Mouse (Mus musculus) adrenal gland, postnatal 36 days (tissue): Measurements from ENCODE around the gene Itpkb. TPM values are rescaled to one million over a fixed set of nuclear protein-coding genes. Genes with fewer than 3 reads are reported as not detected.

ENCODE experiments used
- DNase-seq, 2 experiments: peaks; one replicate each; pipeline ENCODE4 v3.0.0; 2021; ENCODE audit warnings: mixed read lengths in 1 of 2
- long read RNA-seq, 2 experiments: library from polyadenylated mRNA; stranded (forward); transcript quantifications; one replicate each; pipeline ENCODE4 v2.0.0; 2021; ENCODE audit warnings: borderline sequencing depth in 2 of 2
- total RNA-seq, 2 experiments: library from RNA; stranded (reverse); gene quantifications; 2 replicates each; pipeline ENCODE4 v1.2.3; 2021

Itpkb gene
- total RNA-seq: 10 to 100 TPM; 58.5 to 71.5 TPM
- long read RNA-seq, experiment 1, full-length matches to known transcripts: 1 of 15 reads
- long read RNA-seq, experiment 1, partial matches to known transcripts: 12 of 15 reads
- long read RNA-seq, experiment 1, other reads (novel, unspliced or antisense): 2 of 15 reads
- long read RNA-seq, experiment 2, partial matches to known transcripts: 2 of 8 reads
- long read RNA-seq, experiment 2, other reads (novel, unspliced or antisense): 6 of 8 reads

DNA sequence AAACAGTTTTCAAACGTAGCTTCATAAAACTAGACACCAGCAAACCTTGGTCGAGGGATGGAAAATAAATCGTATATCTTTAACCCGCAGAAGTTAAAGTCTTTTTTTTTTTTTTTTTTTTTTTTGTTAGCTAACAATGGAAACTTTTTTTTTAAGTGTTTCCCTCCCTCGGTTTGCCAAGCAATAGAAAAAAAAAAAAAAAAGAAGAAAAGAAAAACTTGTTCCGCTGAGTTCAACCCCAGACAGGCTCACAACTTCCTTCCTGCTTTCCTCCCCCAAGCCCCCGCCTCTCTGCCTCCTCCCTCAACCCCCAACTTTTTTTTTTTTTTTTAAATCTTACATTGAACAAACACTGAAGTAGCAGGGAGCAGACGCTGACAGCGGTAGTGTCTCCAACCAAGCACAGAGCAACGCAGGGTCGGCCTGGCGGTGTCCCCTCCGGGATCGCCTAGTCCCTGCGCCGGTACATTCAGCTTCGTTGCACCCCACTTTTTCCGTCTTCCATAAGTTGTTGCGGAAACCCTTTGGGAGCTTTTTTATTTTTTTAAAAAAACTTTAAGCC, at the start of gene Itpkb:
Gene Itpkb (plus strand): TSS at position 341 of the 562 bp plus-strand sequence.
- DNase-seq: peak; percentile 74 to 85

DNA sequence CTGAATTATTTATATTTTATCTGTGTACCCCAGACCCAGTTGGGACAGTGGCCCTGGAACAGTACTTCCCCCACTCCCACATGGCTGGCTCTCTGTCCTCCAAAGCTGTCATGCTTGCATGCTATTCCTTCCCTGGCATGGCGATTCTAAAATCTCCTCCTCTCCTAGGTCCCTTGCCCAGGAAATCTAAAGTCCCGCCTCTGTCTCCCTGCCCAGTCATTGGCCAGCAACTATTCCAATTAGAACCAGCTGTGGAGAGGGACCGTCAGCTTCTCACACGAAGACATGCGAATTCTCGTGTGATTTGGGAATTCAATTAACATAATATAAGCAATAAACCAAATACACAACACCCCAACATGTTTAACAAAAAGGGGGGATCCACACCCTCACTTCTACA, 47.7 kb upstream of the Itpkb start:
- DNase-seq: no peak

DNA sequence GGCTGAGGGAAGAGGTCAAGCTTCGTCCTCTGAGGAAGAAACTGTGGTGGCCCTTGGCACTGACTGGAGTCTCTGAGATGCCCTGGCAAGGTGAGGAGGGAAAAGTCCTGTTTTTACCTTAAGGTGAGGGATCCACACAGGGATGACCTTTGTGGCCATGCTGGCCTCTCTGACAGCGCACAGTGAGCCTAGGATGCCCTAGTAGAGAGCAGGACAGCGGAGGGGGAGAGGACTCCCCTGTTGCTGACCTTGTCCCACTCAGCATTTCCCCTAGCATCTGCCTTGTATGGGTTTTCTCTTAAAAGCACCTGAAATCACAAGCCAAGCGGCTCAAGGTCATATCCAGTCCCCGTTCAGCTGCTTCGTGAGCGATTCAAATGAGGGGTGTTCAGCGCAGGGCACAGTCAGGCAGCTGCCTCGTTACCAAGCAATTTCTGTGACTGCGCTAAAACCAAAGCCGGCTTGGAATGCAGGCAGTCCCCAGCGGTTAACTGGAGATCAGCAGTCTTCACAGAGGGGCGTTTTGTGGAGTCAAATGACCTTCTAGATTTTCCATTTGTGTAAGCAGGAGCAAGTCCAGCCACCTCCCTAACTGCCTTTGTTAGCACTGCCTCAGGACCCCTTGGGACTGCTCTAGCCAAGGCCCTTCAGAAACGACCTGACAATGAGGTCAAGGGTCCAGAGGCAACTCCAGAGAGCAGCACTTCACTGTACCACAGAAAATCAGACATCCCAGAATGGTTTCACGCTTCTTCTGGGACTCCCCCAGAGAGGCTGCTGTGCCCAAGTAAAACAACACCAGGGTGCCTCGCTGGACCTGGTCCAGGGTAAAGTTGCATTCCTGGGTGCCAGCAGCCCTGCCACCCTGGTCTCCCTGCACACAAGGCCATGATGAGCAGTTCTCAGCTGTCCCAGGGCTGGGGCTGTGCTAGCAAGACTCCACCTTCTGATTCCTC, 46.2 kb upstream of the Itpkb start:
- DNase-seq: peak; percentile 46 to 59

DNA sequence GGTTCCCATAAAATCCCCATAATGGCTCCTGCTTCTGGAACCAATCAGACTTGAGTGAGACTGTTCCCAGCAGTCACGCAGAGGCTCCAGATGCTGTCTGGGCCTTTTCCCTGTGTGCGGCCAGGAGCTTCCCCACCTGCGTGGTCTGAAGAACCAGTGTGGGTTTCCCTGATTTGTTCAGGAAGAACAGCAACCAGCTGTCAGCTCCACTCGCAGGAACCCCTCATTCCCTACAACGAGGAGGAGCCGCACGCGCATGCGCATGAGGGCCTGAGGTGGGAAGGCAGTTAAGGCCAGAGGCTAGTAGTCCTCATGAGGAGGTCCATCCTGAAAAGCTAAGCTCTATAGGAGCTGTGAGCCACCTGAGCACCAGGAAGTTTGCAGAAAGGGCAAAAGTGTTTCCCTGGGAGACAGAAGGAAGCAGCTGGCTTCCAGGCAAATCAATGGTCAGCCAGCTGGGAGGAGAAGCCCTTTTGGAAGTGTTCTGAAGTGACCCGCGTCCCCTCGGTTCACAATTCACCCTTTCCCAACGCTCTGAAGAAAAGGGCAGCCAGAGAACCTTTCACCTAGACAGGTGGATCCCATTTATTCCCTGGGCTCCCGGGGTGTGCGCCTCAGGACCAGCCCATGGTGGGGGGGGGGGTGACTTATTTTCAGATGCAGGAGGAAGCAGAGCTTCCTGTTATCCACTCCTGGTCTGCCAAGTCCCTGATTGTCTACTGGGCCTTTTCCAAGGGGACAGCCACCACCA, 44.0 kb upstream of the Itpkb start:
- DNase-seq: peak in 1 of 2 experiments; percentile 40

DNA sequence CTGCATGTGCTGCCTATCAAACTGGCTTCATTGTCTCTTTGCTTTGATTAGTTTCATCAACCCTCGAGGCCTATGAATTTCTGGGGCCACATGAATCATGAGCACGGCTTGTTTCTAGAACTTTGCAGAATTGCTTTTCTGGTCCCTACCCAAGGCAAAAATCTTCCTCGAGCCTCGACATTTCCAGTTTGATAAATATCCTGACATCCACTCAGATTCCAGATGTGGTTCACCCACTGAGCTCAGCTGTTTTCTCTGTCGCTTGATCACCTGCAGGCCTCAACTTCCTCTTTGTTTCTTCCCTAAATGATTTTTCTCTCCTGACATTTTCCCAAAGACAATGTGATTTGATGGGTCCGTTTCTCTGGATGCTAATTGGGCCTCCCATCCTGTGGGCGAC, 42.1 kb upstream of the Itpkb start:
- no peak for DNase-seq

DNA sequence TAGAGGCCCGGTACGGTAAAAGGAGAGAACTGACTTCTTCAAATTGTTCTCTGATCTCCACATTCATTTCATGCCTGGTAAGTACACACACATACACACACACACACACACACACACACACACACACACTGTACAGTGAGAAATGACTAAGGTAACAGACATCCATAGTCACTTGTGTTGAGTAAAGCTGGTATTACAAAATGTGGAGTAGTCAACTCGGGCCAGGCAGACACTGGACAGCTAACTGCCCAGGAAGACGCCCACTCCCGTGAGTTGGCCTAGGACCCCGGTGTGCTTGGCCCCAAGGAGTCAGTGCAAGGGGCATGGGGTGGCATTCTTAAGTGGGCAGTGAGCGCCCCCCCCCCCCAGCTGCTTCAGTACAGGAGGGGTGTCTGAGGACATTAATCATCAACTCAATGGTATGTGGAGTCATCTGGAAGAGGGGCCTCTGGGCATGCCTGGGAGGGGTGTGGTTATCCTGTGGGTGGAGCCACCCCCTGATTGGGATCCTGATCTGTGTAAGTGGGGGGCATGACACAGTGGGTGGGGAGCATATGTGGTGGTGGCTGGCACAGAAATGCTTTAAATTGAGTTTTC, 41.3 kb upstream of the Itpkb start:
- DNase-seq: no peak

DNA sequence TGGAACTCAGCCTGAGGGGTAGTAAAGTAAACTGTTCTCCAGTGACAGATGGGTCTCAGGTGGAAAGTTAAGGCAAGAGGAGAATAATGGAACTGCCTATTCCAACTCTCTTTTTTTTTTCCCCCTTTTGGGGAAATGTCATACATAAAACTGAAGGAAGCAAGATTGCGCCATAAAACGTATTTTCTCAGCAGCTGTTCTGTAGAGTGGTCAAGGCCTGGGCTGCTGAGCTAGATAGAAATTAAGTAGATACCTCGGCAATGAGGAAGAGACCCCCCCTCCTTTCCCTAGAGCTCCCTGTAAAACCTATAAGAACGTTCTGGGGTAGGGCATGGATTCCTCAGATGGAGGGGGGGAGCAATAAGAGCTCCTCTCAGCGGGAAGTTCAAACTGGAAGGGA, 40.5 kb upstream of the Itpkb start:
- no peak for DNase-seq

DNA sequence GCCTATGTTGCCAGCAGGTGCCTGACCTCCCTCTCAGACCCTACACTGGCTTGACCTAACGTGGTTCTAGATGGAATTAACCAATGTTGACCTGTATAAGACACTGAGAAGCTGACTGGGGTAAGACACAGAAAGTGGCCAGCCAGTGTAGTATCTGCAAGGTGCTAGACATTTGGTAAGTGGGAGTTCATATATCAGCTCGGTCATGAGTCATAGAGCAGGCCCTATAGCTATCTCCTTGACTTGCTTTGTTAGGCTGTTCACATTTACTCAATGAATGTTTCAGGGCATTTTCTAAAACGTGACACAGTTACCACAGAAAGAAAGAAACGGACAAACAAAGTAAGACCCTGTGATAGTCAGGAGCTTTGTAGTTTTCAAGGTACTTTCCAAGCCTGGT, 39.9 kb upstream of the Itpkb start:
- DNase-seq: no peak

DNA sequence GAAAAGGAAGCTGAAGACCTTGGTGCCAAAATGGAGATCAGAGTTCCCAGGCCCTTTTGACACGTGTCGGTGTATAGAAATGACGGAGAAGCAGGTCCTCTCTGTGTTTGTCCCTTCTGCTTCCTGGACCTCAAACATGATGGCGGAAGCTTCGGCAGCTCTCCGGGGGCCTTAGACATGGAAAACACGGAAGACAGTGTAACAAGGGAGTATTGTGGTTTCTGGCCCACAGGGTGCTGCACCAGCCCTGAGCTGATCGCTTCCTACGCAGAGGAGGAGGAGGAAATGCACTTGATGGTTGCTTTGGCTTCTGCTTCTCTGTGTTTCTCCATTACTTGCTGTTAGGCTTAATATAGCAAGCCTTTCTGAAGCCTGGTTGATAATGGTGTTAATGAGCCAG, 34.2 kb upstream of the Itpkb start:
- no peak for DNase-seq

DNA sequence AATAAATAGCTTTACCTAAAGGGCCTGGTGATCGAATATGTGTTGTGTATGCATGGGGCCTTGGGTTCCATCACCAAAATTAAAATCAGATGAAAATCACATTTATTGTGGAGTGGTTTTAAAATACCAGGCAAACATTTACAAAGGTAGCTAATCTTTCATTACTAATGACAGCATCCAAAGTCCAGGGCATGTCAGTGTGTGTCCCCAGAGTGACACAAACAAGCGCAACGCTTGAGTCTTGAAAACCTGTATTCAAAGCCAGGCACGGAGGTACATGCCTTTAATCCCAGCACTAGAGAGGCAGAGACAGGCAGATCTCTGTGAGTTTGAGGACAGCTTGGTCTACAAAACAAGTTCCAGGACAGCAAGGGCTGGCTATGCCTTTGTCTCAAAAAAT, 30.6 kb upstream of the Itpkb start:
- DNase-seq: no peak

DNA sequence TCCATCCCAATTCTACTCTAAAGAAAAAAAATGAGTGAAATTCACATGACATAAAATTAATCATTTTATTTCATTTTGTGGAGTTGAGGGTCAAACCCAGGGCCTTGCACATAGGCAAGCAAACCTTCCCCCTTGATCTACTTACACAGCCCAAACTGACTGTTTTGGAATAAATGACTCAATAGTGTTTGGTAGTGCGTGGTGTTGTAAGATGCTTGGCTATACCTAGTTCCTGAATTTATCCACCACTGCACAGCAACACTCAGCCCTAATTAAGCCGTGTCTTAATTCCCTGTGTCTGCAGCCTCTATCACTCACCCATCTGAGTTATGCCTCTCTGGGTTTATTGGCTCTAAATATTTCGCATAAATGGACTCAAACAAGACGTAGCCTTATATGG, 30.0 kb upstream of the Itpkb start:
- DNase-seq: no peak

DNA sequence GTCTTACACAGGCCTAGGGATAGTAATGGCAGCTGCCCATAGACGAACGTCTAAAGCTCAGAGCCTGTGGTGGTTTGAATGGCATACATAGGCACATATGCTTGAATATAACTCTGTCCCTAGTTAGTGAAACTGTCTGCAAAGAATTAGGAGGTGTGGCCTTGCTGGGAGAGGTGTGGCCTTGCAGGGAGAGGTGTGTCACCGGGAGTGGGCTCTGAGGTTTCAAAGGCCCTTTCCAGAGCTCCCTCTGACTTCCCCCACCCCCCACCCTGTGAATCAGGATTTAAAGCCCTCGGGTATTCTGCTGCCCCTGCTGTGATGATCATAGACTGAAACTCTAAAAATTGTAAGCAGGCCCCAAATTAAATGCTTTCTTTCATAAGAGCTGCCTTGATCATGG, 29.3 kb upstream of the Itpkb start:
- DNase-seq: no peak

DNA sequence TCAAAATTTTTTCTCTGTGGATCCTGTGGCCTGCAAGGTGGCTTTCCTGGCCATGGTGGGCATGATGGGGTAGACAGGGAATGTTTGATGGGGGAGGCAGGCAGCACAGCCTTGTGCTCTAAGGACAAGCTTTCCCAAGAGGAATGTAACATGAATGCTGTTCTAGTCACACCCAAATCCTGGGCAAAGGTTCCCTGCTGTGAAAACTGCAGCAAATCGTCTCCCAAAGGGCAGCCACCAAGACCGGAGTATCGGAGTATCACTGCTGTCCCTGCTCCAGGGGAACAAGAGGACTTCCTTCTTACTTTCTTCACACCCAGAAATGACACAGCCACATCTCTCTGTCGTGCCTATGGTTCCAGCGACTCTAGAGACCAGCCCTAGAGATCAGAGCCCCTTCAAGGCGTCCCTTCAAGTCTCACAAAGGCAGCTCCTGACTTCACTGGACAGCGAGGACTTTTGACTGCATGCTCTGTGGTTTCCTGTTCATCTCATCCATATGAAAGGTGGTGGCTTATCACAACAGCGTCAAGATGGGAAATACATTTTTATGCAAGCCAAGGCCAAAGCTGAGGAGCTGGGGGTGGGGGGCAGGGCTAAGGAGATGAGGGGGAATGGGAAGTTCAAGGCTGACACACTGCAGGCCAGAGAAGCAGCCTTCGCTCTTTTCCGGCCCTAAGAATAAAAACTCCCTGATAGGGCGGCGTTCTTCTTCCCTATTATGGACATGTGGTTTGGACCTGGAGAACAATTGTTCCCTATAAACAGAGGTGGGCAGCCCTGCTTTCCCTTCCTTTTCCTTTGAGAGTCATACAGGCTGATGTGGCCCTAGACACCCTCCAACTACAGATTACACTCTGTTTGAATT, 27.8 kb upstream of the Itpkb start:
- peak in 1 of 2 experiments; percentile 38 for DNase-seq

DNA sequence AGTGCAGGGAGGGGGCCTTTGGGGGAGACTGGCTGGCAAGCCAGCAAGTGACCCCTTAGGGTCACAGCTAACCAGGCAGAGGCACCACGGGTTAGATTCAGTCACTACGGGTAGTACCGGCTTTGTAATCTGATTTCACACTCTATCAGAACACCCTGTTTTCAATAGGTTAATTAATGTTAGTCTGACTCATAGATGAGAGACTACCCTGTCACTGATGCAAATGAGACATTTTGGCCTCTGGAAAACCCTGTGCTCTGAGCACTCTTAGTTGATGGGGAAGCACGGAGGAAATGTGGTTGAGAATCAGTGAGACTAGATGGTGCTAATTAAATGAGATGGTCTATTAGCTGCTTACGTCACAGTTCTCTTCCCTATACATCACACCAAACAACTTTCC, 26.7 kb upstream of the Itpkb start:
- no peak for DNase-seq

DNA sequence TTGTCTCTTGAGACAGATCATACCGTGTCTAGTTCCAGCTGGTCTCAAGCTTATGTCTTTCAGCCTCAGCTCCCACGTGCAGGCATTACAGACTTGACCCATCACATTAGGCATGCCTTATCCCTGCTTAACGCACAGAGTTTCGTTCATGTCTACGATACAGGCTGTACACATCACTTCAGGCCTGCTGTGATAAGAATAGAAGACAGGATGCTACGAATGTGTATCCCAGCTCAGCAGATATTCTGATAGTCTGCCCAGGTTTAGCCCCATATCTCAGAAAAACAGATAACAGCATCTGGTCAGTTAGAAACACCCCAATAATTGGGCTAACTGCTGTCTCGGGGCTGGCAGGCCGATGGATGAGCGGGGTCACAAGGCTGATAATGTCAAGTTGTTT, 23.4 kb upstream of the Itpkb start:
- no peak for DNase-seq

DNA sequence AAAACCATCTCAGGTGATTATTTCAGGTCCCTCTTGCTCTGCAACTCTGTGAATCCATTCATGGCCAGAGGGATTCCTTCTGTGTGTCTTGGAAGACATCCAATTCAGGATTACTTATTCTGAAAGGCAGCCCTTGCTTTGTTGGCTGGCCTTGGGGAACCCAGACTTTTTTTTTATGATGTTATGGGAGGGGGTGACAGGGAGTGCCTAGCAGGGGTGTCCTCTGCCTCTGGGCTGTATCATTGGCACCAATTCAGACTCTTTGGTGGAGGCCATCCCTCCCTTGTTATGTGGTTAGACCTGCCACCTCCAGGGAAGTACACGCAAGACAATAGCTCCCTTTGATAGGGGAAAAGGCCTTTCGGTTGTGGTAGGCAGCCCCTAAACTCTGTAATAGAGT, 22.6 kb upstream of the Itpkb start:
- peak in 1 of 2 experiments; percentile 22 for DNase-seq

DNA sequence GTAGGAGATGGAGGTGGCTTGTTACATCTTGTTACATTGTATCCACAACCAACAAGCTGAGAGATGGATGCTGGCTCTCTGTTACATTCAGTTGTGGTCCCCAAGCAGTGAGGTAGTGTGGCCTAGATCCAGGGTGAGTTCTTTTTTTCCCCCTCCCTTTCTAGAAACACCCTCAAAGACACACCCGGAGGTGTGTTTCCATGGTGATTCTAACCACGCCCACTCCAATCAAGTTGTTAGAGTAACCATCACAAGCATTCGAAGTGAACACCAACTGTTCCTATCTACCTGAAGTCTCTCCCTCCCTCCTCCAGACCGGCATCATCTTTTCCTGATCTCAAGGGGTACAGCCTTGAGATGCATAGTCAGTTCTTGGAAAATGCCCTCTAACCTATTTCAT, 21.4 kb upstream of the Itpkb start:
- no peak for DNase-seq

DNA sequence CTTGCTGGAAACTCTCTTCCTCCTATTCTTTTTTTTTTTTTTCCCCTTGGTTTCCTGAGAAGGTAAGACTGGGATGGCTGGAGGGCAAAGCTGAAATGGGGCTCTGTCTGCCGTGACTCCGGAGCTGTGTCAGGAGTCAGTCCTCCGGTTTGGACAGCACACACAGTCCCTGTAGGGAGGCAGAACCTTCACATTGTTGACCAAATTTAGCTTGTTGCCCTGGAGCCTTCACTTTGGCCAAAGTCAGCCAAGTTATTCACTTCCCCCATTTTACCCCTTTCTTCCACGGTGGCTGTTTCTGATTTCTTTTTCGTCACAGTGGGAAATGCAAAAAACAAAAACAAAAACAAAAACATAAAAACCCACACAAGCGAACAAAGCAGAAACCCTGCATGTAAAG, 18.0 kb upstream of the Itpkb start:
- no peak for DNase-seq

DNA sequence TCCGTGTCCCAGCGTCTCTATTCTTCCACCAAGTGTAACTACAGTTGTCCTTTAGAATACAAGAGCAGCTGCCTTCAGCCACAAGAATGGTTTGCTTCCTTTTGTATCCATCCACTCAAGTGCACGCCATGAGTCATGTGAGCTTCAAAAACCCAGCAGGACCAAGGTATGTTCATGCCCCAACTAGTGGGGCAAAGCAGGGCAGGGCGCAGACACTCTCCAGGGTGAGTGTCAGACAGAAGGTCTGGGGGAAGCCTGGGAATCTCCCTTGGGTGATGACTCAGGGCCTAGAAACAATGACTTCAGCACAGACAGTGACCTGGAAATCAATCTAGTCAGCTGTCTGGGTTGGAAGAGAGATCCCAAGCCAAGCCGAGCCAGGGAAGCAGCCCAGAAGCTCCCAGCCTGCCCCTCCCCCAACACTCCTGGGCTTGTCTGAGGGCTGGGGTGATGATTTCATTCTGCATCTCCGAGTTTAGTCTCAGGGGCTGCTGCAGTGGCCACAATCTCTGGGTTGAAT, 17.4 kb upstream of the Itpkb start:
- DNase-seq: peak; percentile 85 to 89

DNA sequence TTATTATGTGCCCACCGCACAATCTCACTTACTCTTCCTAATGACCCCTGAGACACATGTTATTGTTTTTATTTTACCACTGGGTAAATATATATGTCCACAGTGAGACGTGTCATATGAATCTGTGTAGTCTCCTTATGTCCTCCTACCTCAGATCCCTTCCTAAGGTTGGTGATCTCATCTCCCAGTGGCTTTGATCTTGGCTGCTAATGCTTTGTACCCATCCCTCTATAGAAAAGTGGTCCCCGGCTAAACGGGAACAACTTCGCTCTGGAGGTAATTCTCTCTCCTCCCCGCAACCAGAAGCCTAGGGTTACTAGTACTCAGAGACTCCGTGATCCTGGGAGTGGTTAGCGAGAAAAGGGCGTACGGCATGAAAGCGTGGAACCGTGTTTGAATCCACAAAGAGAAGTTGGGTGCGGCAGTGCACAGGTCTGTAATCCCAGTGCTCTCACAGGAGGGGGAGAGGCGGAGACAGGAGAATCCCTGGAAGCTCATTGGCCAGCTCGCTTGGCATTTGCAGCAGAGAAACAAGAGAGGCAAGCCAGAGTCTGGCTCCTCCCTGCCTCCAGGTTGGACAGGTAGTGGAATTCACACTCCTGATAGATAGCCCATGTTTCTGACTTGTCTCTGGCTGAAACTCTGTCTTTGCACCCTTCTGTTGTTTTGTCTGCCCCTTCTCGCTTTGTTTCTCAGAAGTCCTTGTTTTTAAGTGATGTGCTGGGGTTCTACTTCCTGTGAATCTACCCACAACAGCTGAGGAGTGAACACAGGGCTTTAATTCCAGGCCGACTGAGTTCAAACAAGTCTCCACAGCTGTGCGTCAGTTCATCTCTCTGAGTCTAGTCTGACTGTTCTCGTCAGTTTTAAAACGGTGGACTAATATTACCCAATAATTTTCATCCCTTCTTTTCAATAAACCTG, 16.5 kb upstream of the Itpkb start:
- DNase-seq: peak in 1 of 2 experiments; percentile 16
